Mouse (Mus musculus): ENCODE results near the gene Stk10. TPM values are rescaled to one million over a fixed set of nuclear protein-coding genes. Genes with fewer than 3 reads are reported as not detected.

Stk10 gene
- polyA plus RNA-seq, 1 experiment from 2014 or later, result 3.3 TPM

DNA sequence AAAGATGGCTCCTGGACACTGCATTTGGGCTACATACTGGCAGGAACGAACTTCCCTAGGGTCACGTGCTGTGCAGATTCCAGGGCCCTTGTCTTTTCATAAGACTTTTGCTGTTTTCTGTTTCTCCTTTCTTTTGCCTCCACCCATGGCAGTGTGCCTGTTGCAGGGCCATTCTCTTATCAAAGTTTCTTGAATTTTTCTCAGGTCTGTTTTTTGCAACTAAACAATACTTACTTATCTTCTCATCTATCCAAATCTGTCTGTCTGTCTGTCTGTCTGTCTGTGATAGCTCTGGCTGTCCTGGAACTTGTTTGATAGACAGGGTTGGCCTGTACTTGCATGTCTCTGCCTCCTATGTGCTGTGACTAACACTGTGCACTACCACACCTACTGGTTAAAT is 101.7 kb downstream of the Stk10 start:
- Histone ChIP-seq H3K4me3 (no peak overlapping the region), H3K36me3 (no peaks in the 10 kb centered on the region), H3K4me1 (no peaks in the 10 kb centered on the region), H3K9ac (no peak overlapping the region), H3K27me3 (no peaks in the 10 kb centered on the region), H3K27ac (no peak overlapping the region), H3K4me2 (replicated peaks) (no peak overlapping the region), H3K9me3 (replicated peaks) (no peaks in the 10 kb centered on the region)
- 55% methylated on average over 2 of the region's 2 CpGs for WGBS
- ATAC-seq (ENCODE audit: low FRiP score), result no peak

DNA sequence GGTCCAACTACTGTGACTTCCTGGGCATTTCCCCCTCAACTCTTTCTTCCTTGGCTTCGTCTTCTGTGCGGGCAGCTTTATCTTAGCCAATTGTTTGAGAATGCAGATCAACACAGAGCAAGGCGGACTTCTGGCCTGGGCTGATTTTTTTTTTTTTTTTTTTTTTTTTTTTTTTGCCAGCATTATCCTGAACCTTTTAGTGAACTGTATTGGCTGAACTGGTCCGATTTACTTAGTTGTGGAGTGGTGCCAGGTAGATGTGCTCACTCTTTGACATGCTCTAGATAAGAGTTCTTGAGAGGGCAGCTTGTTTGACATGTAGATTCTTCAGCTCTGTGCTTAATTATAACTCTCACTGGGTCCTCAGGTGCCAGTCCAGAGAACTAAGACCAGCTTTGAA is 103.2 kb downstream of the Stk10 start:
- H3K4me2 ChIP-seq (replicated peaks), result no peak overlapping the region
- H3K4me3 ChIP-seq, result no peak overlapping the region
- H3K27ac ChIP-seq, result no peak overlapping the region
- H3K36me3 ChIP-seq, result no peaks in the 10 kb centered on the region
- H3K4me1 ChIP-seq, result peaks cover 5% of the 10 kb centered on the region
- no peaks in the 10 kb centered on the region for H3K9me3 ChIP-seq (replicated peaks)
- no peak overlapping the region for H3K9ac ChIP-seq
- no peak for ATAC-seq (ENCODE audit: low FRiP score)
- no peaks in the 10 kb centered on the region for H3K27me3 ChIP-seq
- 87% methylated on average over 4 of the region's 4 CpGs for WGBS

DNA sequence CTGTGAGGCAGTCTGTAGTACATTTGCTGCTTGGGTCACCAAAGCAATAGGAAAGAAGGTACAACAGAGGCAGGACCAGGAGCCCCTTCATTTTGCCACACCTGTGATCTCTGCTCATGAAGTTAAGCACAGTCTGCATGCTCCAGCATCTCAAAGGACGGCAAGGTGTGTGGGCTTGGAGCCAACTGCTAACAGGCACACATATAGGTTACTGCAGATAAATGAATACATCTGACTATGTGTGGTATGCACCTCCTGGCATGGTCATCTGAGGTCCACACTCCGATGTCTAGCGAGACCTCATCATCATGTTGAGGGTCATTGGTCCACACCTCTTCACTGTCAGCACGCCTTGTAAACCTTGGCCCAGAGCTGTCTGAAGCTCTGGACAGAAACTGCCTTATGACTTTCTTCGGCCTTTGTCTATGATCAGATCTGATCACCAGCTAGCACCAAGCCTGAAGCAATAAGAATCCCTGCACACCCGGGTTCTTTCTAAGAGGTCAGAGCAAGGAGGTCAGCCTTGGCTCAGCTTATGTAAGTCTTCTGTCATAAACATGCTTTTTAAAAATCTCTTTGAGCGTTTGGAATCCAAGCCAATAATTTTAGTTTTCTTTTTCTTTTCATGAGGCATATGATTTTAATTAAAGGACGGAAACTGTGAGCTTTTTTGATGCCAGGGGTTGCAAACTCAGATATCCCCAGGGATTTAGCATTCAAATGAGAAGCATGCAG is 105.6 kb downstream of the Stk10 start:
- Histone ChIP-seq H3K4me3 (no peak overlapping the region), H3K4me1 (peaks cover 11% of the 10 kb centered on the region), H3K27me3 (no peaks in the 10 kb centered on the region), H3K27ac (no peak overlapping the region), H3K9ac (no peak overlapping the region), H3K4me2 (replicated peaks) (no peak overlapping the region), H3K36me3 (no peaks in the 10 kb centered on the region), H3K9me3 (replicated peaks) (no peaks in the 10 kb centered on the region)
- WGBS, result 70% methylated on average over 8 of the region's 8 CpGs
- no peak for ATAC-seq (ENCODE audit: low FRiP score)

DNA sequence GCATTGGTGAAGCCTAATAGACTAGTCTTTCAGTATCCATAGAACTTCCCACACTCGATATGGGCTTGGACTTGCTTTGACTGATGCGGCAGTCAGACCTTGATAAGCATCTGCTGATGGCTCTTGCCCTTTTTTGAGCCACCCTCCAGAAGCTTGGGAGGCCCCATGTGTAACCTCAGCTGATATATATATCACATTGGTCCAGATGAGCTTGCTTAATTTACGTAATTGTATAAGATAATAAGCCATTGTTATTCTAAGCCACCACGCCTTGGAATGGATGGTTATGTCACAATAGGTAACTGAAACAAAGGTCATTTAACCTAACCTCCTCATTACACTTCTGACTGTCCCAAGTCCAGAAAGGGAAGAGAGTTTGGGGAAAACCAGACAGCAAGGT is 107.5 kb downstream of the Stk10 start:
- no peak for ATAC-seq (ENCODE audit: low FRiP score)
- no peak overlapping the region for H3K4me2 ChIP-seq (replicated peaks)
- no peak overlapping the region for H3K4me3 ChIP-seq
- 93% methylated on average over 4 of the region's 4 CpGs for WGBS
- H3K36me3 ChIP-seq, result no peaks in the 10 kb centered on the region
- H3K4me1 ChIP-seq, result peaks cover 16% of the 10 kb centered on the region
- no peak overlapping the region for H3K27ac ChIP-seq
- H3K9ac ChIP-seq, result no peak overlapping the region
- H3K27me3 ChIP-seq, result no peaks in the 10 kb centered on the region
- no peaks in the 10 kb centered on the region for H3K9me3 ChIP-seq (replicated peaks)

DNA sequence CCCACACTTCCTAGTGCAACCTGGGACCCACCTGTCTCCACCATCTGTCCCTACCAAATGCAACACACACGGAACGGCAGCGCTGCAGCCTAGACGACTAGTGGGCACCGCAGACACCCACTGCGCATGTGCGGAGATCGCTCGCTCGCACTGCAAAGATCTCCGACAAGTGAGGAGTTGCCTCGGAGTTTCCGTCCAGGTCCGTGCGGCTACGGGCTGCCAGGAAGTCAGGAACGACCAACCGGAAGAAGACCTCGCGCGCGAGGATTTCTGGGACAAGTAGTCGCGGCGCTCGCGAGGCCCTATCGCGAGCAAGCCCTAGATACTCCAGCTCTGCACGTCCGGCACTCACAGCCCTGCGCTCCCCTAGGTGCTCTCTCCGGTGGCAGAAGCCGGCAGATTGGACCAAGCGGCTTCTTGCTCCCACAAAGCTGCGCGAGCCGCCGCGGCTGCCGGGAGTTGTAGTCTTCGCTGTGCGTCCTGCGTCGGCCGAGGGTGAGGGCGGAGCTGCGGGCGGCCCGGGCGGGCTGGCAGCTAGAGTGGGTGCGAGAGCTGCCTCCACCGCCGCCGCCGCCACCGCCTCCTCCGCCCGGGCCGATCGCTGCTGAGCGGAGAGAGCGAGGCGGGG is 109.3 kb downstream of the Stk10 start, which contains the start of gene Fbxw11:
TSS of gene Fbxw11 (plus strand) at position 476 of the 628 bp plus-strand sequence.
- H3K27ac ChIP-seq, result peak within 1 kb of the TSS; percentile 98
- WGBS, result 0% methylated on average over 53 of the region's 64 CpGs
- peak within 1 kb of the TSS; percentile 88 for H3K4me2 ChIP-seq (replicated peaks)
- H3K9ac ChIP-seq, result peak within 1 kb of the TSS; percentile 92
- no peaks in the 10 kb centered on the region for H3K27me3 ChIP-seq
- peaks cover 16% of the 10 kb centered on the region for H3K4me1 ChIP-seq
- H3K4me3 ChIP-seq, result peak within 1 kb of the TSS; percentile 77
- peak; percentile 95 for ATAC-seq (ENCODE audit: low FRiP score)
- no peaks in the 10 kb centered on the region for H3K9me3 ChIP-seq (replicated peaks)
- no peaks in the 10 kb centered on the region for H3K36me3 ChIP-seq

DNA sequence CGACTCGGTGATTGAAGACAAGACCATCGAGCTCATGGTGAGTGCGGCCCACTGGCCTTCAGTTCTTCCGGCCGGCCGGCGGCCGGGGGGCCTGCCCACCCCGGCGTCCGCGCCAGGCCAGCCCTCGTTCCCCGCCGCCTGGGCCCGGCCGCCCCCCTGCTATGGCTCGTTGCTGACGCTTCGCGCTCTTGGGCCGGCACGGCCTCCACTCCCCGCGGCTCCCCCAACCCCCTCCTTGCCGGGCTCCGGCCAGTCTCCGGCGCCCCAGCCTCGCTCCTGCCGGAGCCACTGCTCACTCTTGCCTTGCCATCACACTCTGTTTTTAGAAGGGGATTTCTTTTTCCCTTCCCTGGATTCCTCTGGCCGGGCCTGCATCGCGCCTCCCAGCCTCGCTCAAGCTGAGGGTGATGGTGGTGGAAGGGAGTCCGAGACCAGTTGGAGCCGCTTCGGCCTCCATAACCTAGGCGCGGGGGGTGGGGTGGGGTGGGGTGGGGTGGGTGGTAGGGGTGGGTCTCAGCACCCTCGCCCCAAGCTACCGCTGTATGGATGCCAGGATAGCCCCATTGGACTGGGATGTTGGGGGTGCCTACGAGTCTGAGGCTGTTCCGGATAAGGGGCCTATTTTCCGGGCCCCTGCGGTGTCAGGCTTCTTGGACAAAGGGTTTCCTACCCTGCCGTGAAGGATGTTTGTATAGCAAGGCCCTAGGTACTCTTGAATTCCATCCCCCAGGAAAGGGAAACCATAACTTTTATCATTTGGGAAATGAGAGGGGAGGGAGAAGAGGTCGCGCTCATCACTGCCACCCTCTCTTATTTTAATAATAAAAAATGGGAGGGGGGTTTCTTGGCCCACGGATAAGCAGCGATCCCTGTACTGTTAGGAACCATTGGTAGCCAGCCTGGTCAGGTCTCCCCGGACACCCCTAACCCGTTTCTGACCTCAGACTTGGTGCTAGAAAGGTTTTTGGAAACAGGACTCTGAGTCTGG is 110.1 kb downstream of the Stk10 start:
- Histone ChIP-seq H3K4me3 (peak overlapping the region; percentile 77), H3K9me3 (replicated peaks) (no peaks in the 10 kb centered on the region), H3K27ac (peak overlapping the region; percentile 98), H3K9ac (peak overlapping the region; percentile 92), H3K36me3 (no peaks in the 10 kb centered on the region), H3K27me3 (no peaks in the 10 kb centered on the region), H3K4me2 (replicated peaks) (peak overlapping the region; percentile 88), H3K4me1 (peaks cover 16% of the 10 kb centered on the region)
- under 1% methylated on average over 51 of the region's 54 CpGs for WGBS
- peak; percentile 68 for ATAC-seq (ENCODE audit: low FRiP score)

DNA sequence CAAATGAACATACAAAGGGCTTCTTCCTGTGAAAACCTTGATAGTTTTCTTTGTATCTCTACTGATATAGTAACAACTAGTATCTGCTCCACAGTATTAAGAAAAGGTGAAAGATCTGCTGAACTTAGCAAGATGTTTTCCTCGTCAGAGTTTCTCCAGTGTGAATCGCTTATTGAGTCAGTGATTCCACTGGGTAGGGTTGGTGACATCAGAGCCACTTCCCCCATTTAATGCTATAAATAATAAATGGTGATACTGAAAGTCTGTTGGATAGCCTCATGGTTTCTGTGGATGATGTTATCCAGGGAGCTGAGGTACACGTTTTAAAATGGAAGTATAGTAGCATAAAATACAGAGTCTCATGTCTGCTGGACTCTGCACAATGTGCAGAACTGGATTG is 110.9 kb downstream of the Stk10 start:
- peak overlapping the region; percentile 92 for H3K9ac ChIP-seq
- H3K4me3 ChIP-seq, result peak overlapping the region; percentile 77
- no peaks in the 10 kb centered on the region for H3K27me3 ChIP-seq
- no peaks in the 10 kb centered on the region for H3K36me3 ChIP-seq
- H3K4me2 ChIP-seq (replicated peaks), result peak overlapping the region; percentile 88
- no peak for ATAC-seq (ENCODE audit: low FRiP score)
- peak overlapping the region; percentile 98 for H3K27ac ChIP-seq
- H3K9me3 ChIP-seq (replicated peaks), result no peaks in the 10 kb centered on the region
- H3K4me1 ChIP-seq, result peaks cover 16% of the 10 kb centered on the region
- WGBS, result 44% methylated on average over 3 of the region's 3 CpGs

DNA sequence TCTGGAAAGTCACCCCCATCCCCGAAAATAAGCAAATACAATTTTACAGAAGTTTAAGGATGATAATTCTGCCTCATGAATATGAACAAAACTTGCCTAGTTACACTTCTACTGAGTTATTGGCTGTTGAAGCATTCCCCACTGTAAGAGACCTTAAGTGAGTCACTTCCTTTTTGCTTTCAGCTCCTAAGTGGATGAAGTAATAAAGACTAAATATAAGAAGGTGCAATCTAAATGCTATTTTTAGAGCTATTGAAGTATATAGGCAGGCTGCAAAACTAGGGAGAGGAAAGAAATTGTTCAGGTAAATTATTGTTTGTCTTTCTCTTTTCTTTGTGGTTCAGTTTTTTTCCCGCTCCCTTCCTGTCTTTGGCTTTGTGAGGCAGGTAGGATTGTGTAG is 114.2 kb downstream of the Stk10 start:
- 75% methylated on average over 2 of the region's 2 CpGs for WGBS
- H3K36me3 ChIP-seq, result no peaks in the 10 kb centered on the region
- no peaks in the 10 kb centered on the region for H3K27me3 ChIP-seq
- no peak overlapping the region for H3K27ac ChIP-seq
- H3K9me3 ChIP-seq (replicated peaks), result no peaks in the 10 kb centered on the region
- H3K4me1 ChIP-seq, result peaks cover 6% of the 10 kb centered on the region
- no peak overlapping the region for H3K4me3 ChIP-seq
- no peak overlapping the region for H3K4me2 ChIP-seq (replicated peaks)
- no peak overlapping the region for H3K9ac ChIP-seq
- no peak for ATAC-seq (ENCODE audit: low FRiP score)

DNA sequence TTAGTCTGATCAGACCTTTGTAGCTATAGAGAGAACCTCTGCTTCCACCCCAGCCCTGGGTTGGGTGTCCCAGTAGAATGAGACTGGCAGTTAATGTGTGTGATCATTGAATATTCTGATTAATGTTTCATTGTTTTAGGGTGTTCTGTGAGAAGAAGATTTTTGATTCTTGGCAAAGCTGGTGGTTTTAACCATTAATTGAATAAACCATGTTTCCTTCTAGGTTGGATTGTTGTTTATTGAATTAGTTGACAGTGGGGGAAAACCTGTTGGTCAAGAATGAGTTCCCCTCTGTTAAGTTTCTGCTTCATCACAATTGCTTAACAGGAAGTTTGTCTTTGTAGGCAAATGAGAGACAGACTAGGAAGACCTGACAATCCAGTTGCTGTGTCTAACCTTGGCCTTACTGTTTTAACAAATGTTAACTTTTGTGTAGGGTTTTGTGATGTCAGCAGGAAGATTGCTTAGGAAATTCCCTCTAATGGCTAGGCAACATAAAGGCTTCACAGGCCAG is 117.2 kb downstream of the Stk10 start:
- H3K9ac ChIP-seq, result no peak overlapping the region
- ATAC-seq (ENCODE audit: low FRiP score), result no peak
- no peaks in the 10 kb centered on the region for H3K36me3 ChIP-seq
- H3K4me2 ChIP-seq (replicated peaks), result no peak overlapping the region
- H3K27me3 ChIP-seq, result no peaks in the 10 kb centered on the region
- no peaks in the 10 kb centered on the region; the same call in 1 of the 2 replicates for H3K4me1 ChIP-seq
- no peak overlapping the region for H3K4me3 ChIP-seq
- no peaks in the 10 kb centered on the region for H3K9me3 ChIP-seq (replicated peaks)
- no peak overlapping the region for H3K27ac ChIP-seq

DNA sequence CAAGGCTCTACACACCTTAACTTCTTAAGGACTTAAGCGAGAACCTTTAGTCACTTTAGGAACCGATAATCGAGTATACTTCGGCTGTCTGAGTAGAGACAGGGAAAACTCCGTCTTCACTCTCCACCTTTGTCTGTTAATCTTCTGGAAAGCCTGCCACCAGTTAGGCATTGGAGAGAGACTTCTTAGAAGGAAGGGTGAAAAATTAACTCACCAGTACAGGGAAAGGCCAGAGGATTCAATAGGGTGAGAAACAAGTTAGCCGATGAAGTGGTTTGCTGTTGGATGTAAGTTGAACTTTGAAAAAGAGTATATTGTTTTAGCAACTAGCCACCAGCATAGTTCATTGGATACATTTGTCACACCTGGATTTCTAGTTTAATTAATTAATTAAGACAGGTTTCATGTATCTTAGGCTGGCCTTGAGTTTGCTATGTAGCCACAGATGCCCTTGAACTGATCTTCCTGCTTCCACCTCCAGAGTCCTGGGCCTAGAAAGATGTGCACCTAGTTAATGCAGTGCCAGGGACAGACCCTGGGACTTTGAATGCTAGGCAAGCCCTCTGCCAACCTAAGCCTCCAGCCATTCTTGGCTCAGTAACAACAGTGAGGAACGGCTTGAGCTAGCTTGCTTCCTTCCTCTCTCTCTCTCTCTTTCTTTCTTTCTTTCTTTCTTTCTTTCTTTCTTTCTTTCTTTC is 117.9 kb downstream of the Stk10 start:
- no peak overlapping the region for H3K27ac ChIP-seq
- no peaks in the 10 kb centered on the region; the same call in 1 of the 2 replicates for H3K4me1 ChIP-seq
- no peak overlapping the region for H3K4me2 ChIP-seq (replicated peaks)
- H3K36me3 ChIP-seq, result no peaks in the 10 kb centered on the region
- ATAC-seq (ENCODE audit: low FRiP score), result no peak
- no peaks in the 10 kb centered on the region for H3K9me3 ChIP-seq (replicated peaks)
- no peak overlapping the region for H3K9ac ChIP-seq
- H3K27me3 ChIP-seq, result no peaks in the 10 kb centered on the region
- H3K4me3 ChIP-seq, result no peak overlapping the region
- 83% methylated on average over 7 of the region's 7 CpGs for WGBS

DNA sequence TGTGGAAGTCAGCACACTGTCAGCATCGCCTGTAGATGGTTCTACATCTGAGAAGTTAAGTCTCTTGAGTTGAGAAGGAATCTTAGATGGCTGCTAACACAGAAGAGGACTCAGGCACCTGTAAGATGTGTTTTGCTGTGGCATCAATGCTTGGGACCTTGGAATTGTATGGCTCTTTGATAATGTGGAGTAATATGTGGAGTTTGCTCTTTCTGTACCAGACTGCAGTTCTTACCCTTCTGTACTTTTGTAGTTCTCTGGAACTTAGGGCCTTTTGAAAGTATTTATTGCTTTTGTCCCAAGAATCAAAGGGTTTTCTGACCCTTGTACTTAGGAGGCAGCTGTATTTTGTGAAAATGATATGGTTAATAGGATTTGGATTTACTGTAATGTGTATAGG is 118.6 kb downstream of the Stk10 start:
- Histone ChIP-seq H3K4me1 (no peaks in the 10 kb centered on the region), H3K4me2 (replicated peaks) (no peak overlapping the region), H3K27ac (no peak overlapping the region), H3K9ac (no peak overlapping the region), H3K27me3 (no peaks in the 10 kb centered on the region), H3K4me3 (no peak overlapping the region), H3K36me3 (no peaks in the 10 kb centered on the region), H3K9me3 (replicated peaks) (no peaks in the 10 kb centered on the region)
- ATAC-seq (ENCODE audit: low FRiP score), result no peak
- WGBS, result 76% methylated on average over 1 of the region's 1 CpGs

Measured in hindbrain, embryonic 12.5 days (tissue).